Mouse (Mus musculus): ENCODE measurements around the gene Gm28919. TPM values are rescaled to one million over a fixed set of nuclear protein-coding genes. Genes with fewer than 3 reads are reported as not detected.
"Not testable (repeated sequence)": the region's sequence is repeated elsewhere in the genome, so short reads cannot be mapped to it uniquely, and the experiment has no call there.

Gene Gm28919
- polyA plus RNA-seq (2012; rRNA removed) = not detected in 2 replicates

GRCm38 (mm10) chrY:6583246-6583645, at the start of gene Gm28919:
Gene Gm28919, plus strand, starts transcription at chrY:6583546.
- not testable (repeated sequence) for H3K4me1 ChIP-seq (ENCODE audit: control insufficient read depth, insufficient read depth, low read length); H3K27ac ChIP-seq (ENCODE audit: insufficient read depth, low read length); H3K4me3 ChIP-seq (ENCODE audit: insufficient read depth, low read length)

Other genes starting within 250 kb of the Gm28919 start
- not detected in 2 replicates for gene Gm21719, start 99.3 kb downstream of the Gm28919 start, polyA plus RNA-seq (2012; rRNA removed)